Mouse (Mus musculus) lung, postnatal 0 days (tissue): Measurements from ENCODE around the gene Birc7.

Source experiments
- CTCF ChIP-seq: IDR thresholded peaks from 2 replicates; pipeline ENCODE4 v1.5.1; 2016; ENCODE audit warnings: antibody characterized with exemption, mild to moderate bottlenecking
- EP300 ChIP-seq: IDR thresholded peaks from 2 replicates; pipeline ENCODE4 v1.6.1; 2016; ENCODE audit warnings: antibody characterized with exemption, mild to moderate bottlenecking, control low read depth

GRCm38 (mm10) chr2:180959605-180960004, 30.8 kb downstream of the Birc7 start:
- TF ChIP-seq EP300 (no peak), CTCF (no peak)
